Mouse (Mus musculus) hindbrain, postnatal 0 days (tissue): ENCODE measurements around the gene Vsig10. TPM values are rescaled to one million over a fixed set of nuclear protein-coding genes. Genes with fewer than 3 reads are reported as not detected.
"Not testable (repeated sequence)": the region's sequence is repeated elsewhere in the genome, so short reads cannot be mapped to it uniquely, and the experiment has no call there.

Source experiments
- ATAC-seq: fragments of 200-750 bp; cut with Nextera tagmentation; 2 replicates; pipeline ENCODE4 v1.8.0; 2017; ENCODE audit warnings: mild to moderate bottlenecking, moderate TSS enrichment, moderate library complexity
- DNase-seq: peaks from one replicate; pipeline ENCODE4 v3.0.0-alpha.2; 2015; ENCODE audit warnings: low spot score
- H3K27ac ChIP-seq: fragments of 300-500 bp; sonication (generic); 2 replicates; pipeline ENCODE4 v1.5.1; 2014; ENCODE audit warnings: mild to moderate bottlenecking
- H3K27me3 ChIP-seq: fragments of 300-500 bp; sonication (generic); 2 replicates; pipeline ENCODE4 v1.6.1; 2014; ENCODE audit warnings: low read length, mixed read lengths; ENCODE audit not compliant: insufficient read depth
- H3K36me3 ChIP-seq: fragments of 300-500 bp; sonication (generic); 2 replicates; pipeline ENCODE4 v1.6.1; 2014; ENCODE audit warnings: low read length, mixed read lengths; ENCODE audit not compliant: insufficient read depth
- H3K4me1 ChIP-seq: fragments of 300-500 bp; sonication (generic); 2 replicates; pipeline ENCODE4 v1.6.1; 2014; ENCODE audit warnings: antibody characterized with exemption, low read length, mixed read lengths; ENCODE audit not compliant: insufficient read depth
- H3K4me2 ChIP-seq: fragments of 300-500 bp; sonication (generic); 2 replicates; pipeline ENCODE4 v1.6.1; 2014; ENCODE audit warnings: low read depth, mild to moderate bottlenecking, low read length, moderate library complexity, mixed read lengths
- H3K4me3 ChIP-seq: fragments of 300-500 bp; sonication (generic); 2 replicates; pipeline ENCODE4 v1.5.1; 2014; ENCODE audit warnings: low read length
- H3K9ac ChIP-seq: fragments of 300-500 bp; sonication (generic); replicated peaks from 2 replicates; pipeline ENCODE4 v1.6.1; 2014; ENCODE audit warnings: mild to moderate bottlenecking, low read length, moderate library complexity, mixed read lengths
- H3K9me3 ChIP-seq: fragments of 300-500 bp; sonication (generic); 2 replicates; pipeline ENCODE4 v1.6.1; 2016; ENCODE audit warnings: low read length, mixed read lengths
- CTCF ChIP-seq: IDR thresholded peaks from 2 replicates; pipeline ENCODE4 v1.5.1; 2016; ENCODE audit warnings: antibody characterized with exemption, control low read depth, low read depth
- WGBS: fragments of 180-500 bp; shearing (Covaris S2); extraction: QIAGEN DNeasy Blood & Tissue Kit; methylation state at CpG from one replicate; pipeline ENCODE4 v1.1.7; 2014; 5-methylcytosine and 5-hydroxymethylcytosine counted together
- polyA plus RNA-seq: library from polyadenylated mRNA; unstranded; fragments of >200 nt; fragmentation: Nextera tagmentation; extraction: Ambion mirVana; gene quantifications from 2 replicates; pipeline ENCODE4 v1.2.1, GENCODE M21; 2015
- total RNA-seq: library from RNA; depleted of rRNA; stranded (reverse); fragments of >200 nt; gene quantifications from 2 replicates; pipeline ENCODE4 v1.2.3, GENCODE M21; 2014

Gene Vsig10
- total and polyA plus RNA-seq, 2 experiments from 2014 or later, result 4.6 to 4.7 TPM

DNA sequence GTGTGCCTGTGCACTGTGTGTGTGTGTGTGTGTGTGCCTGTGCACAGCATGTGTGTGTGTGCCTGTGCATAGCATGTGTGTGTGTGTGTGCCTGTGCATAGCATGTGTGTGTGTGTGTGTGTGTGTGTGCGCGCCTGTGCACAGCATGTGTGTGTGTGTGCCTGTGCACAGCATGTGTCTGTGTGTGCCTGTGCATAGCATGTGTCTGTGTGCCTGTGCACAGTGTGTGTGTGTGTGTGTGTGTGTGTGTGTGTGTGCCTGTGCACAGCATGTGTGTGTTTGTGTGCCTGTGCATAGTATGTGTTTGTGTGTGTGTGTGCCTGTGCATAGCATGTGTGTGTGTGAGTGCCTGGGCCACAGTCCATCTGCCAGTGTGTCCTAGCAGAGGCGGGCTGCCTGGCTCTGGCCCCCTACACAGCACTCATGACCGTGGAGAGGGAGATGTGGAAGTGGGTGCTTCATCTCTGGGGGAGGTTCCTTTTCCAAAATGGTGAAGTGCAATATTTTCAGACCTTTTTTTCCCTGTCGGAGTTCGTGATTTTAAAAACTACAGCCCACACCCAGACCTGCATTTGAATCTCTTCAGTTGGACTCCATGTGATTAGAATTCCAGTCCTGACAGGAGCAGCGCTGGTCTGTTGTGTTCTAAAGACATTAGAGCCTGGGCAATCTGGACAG, 55.6 kb downstream of the Vsig10 start:
- H3K4me3 ChIP-seq, result no peak overlapping the region
- no peaks in the 10 kb centered on the region for H3K27me3 ChIP-seq
- peaks cover 63% of the 10 kb centered on the region for H3K36me3 ChIP-seq
- DNase-seq (no peak), ATAC-seq (no peak)
- no peak overlapping the region for H3K9ac ChIP-seq
- no peak overlapping the region for H3K4me2 ChIP-seq
- no peaks in the 10 kb centered on the region for H3K9me3 ChIP-seq
- no peaks in the 10 kb centered on the region for H3K4me1 ChIP-seq
- no peak for TF ChIP-seq CTCF
- WGBS, result 85% methylated on average over 7 of the region's 7 CpGs
- H3K27ac ChIP-seq, result no peak overlapping the region

DNA sequence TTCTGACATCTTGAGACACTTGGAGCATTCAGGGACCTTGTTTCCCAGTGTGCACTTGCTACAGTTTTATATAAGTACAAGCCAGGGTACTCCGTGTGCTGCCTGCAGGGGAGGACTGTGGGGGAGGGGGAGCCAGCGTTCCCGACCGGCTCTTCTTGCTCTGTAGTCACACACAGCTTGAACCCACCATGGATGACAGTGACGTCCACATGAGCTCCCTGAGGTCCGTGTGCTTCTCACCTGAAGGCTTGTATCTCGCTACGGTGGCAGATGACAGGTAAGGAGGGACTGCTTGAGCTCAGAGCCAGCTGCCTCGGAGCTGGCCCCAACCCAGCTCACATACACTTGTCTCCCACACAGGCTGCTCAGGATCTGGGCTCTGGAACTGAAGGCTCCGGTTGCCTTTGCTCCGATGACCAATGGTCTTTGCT, 57.5 kb downstream of the Vsig10 start:
- DNase-seq (no peak), ATAC-seq (no peak)
- TF ChIP-seq CTCF, result no peak
- H3K4me3 ChIP-seq, result no peak overlapping the region
- H3K27ac ChIP-seq, result no peak overlapping the region
- no peak overlapping the region for H3K9ac ChIP-seq
- peaks cover 56% of the 10 kb centered on the region for H3K36me3 ChIP-seq
- WGBS, result 67% methylated on average over 11 of the region's 11 CpGs
- H3K4me1 ChIP-seq, result no peaks in the 10 kb centered on the region
- H3K4me2 ChIP-seq, result no peak overlapping the region
- no peaks in the 10 kb centered on the region for H3K27me3 ChIP-seq
- H3K9me3 ChIP-seq, result no peaks in the 10 kb centered on the region

DNA sequence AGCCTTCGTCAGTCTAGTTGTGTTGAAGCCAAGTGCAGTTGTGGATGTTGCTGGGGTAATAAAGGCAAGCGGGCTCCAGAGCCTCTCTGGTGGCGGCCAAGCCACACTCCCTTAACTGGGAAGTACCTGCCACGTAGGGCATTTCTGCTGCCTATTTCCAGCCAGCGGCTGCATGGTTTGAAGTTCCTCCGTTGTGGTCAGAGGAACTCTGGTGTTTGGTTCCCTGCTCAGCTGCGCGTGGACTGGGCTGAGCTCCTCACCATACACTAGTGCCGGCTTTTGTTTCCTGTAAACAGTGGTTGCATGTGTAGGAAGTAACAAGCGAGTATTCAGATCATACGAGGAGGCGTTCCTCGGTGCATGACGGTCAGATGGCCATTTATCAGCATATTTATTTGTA, 58.8 kb downstream of the Vsig10 start:
- H3K27me3 ChIP-seq, H3K9me3 ChIP-seq, H3K4me3 ChIP-seq, H3K27ac ChIP-seq, DNase-seq, ATAC-seq, H3K9ac ChIP-seq, H3K4me1 ChIP-seq, H3K4me2 ChIP-seq: not testable (repeated sequence)
- 94% methylated on average over 14 of the region's 14 CpGs for WGBS
- peaks cover 45% of the 10 kb centered on the region for H3K36me3 ChIP-seq

DNA sequence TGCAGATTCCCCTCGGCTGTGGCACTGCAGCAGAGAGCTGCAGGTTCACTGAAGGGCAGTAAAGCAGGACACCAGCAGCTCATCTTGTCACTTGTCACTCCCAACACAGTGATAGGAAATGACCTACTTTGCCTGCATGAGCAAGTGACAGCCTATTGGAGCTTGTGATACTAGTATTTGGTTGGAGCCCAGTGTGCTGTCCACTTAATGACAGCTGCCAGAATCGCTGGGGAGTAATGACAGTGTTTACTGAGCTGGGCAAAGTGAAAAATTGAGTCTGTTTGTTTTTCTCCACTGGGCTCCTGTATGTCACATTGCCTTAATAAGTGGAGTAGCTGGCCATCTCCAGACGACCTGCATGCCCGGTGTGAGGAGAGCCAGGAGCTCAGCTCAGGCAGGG, 61.3 kb downstream of the Vsig10 start:
- 81% methylated on average over 4 of the region's 4 CpGs for WGBS
- no peaks in the 10 kb centered on the region for H3K4me1 ChIP-seq
- DNase-seq (no peak), ATAC-seq (no peak)
- H3K9ac ChIP-seq, result no peak overlapping the region
- H3K36me3 ChIP-seq, result peaks cover 47% of the 10 kb centered on the region; the same call in 1 of the 2 replicates
- no peak overlapping the region for H3K27ac ChIP-seq
- no peak for TF ChIP-seq CTCF
- H3K27me3 ChIP-seq, result no peaks in the 10 kb centered on the region
- H3K9me3 ChIP-seq, result no peaks in the 10 kb centered on the region
- H3K4me2 ChIP-seq, result no peak overlapping the region
- no peak overlapping the region for H3K4me3 ChIP-seq

DNA sequence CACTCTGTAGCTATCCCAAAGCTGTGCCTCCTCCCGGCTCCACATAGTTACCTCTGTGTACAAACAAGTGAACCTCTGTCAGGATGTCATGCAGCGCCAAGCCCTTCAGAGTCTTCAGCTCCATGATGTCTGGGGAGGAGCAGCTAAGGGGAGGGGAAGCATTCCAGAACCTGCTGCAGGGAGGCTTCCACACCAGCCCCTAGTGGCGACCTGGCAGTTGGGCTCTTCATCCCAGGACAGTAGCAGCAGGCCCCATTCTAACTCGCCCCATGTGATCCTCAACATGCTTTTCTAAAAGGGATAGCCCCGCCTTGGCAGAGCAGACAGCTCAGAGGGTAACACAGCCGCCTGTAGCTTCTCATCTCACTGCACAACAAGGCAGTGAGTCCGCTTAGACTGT, 62.9 kb downstream of the Vsig10 start:
- ATAC-seq, result 0 out of 2 replicates have a peak, but pooled peaks have one; percentile 14
- peaks cover 37% of the 10 kb centered on the region; the same call in 1 of the 2 replicates for H3K36me3 ChIP-seq
- H3K9ac ChIP-seq, result no peak overlapping the region
- H3K4me3 ChIP-seq, result no peak overlapping the region
- H3K4me1 ChIP-seq, result no peaks in the 10 kb centered on the region
- H3K27ac ChIP-seq, result no peak overlapping the region
- 71% methylated on average over 7 of the region's 7 CpGs for WGBS
- TF ChIP-seq CTCF, result peak; percentile 26; the same call in 1 of the 2 replicates
- no peaks in the 10 kb centered on the region for H3K27me3 ChIP-seq
- no peaks in the 10 kb centered on the region for H3K9me3 ChIP-seq
- no peak overlapping the region for H3K4me2 ChIP-seq
- no peak for DNase-seq

DNA sequence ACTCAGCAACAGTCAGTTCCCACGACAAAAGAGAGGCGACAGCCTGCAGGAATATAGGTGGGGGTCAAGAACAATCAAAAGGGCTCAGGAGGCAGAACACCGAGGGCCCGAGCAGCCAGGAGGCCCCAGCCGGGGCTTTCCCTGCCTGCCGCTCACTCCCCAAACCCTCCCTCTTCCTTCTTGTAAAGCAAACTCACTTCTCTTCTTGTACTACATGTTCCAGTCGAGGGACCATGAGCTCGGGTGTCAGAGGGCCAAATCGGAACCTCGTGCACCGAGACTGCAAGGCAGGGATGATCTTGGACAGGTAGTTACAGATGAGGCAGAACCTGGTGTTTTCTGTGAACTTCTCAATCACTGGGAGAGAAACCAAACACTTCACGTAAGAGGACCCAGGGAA, 64.3 kb downstream of the Vsig10 start:
- Histone ChIP-seq H3K9me3 (no peaks in the 10 kb centered on the region), H3K4me3 (no peak overlapping the region), H3K9ac (no peak overlapping the region), H3K36me3 (peaks cover 37% of the 10 kb centered on the region; the same call in 1 of the 2 replicates), H3K27me3 (no peaks in the 10 kb centered on the region), H3K4me2 (no peak overlapping the region), H3K27ac (no peak overlapping the region), H3K4me1 (0 out of 2 replicates have a peak, but pooled peaks cover under 1% of the 10 kb centered on the region)
- ATAC-seq (no peak), DNase-seq (no peak)
- WGBS, result 64% methylated on average over 12 of the region's 12 CpGs
- no peak for TF ChIP-seq CTCF

DNA sequence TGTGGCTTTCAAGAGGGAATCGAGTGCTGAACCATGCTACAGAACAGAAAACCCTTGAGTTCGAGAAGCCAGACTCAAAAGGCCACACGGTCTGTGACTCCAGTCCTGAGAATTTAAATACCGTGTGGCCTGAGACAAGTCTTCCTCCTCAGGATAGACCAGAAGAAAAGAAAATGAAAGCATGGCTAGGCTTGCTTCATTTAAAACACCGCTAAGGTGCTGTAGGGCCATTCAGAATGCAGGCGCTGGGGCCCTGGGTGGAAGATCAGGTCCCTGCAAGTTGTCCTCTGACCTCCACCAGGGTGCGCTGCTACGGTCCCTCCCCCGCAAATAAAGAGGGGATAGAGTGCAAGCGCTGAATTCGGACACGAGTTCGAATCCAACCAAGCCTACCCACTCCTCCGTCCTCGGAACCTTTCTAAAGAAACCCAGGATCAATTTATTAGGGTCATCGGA, 69.4 kb downstream of the Vsig10 start:
- no peaks in the 10 kb centered on the region for H3K27me3 ChIP-seq
- H3K4me1 ChIP-seq, result 0 out of 2 replicates have a peak, but pooled peaks cover 3% of the 10 kb centered on the region
- 10% methylated on average over 16 of the region's 16 CpGs for WGBS
- peak overlapping the region; percentile 68 for H3K9ac ChIP-seq
- DNase-seq (peak; percentile 64), ATAC-seq (peak; percentile 30)
- H3K4me3 ChIP-seq, result peak overlapping the region; percentile 50
- 0 out of 2 replicates have a peak, but pooled peaks cover 3% of the 10 kb centered on the region for H3K9me3 ChIP-seq
- peak overlapping the region; percentile 64 for H3K4me2 ChIP-seq
- TF ChIP-seq CTCF, result peak; percentile 63
- peak overlapping the region; percentile 61 for H3K27ac ChIP-seq
- H3K36me3 ChIP-seq, result peaks cover 14% of the 10 kb centered on the region; the same call in 1 of the 2 replicates
